Mouse (Mus musculus): ENCODE results near the gene Trip10. TPM values are rescaled to one million over a fixed set of nuclear protein-coding genes. Genes with fewer than 3 reads are reported as not detected.

The Trip10 gene
- polyA plus RNA-seq, 1 experiment = 11.7 TPM

- no peak for TF ChIP-seq POLR2A (IDR thresholded peaks at IDR 0.05; ENCODE audit: borderline replicate concordance, extremely low read depth, insufficient read depth, insufficient read length, poor library complexity, severe bottlenecking)
- no peak for TF ChIP-seq CTCF (IDR thresholded peaks at IDR 0.05; ENCODE audit: borderline replicate concordance, extremely low read depth, insufficient read depth, insufficient read length)
- DNase-seq (ENCODE audit: low read depth) = no peak
These were observed 6.1 kb downstream of the Trip10 start for GRCm38 (mm10) chr17:57255354-57255753.

- TF ChIP-seq POLR2A (IDR thresholded peaks at IDR 0.05; ENCODE audit: borderline replicate concordance, extremely low read depth, insufficient read depth, insufficient read length, poor library complexity, severe bottlenecking) (no peak), CTCF (IDR thresholded peaks at IDR 0.05; ENCODE audit: borderline replicate concordance, extremely low read depth, insufficient read depth, insufficient read length) (no peak)
- DNase-seq (ENCODE audit: low read depth) = no peak
These were observed 7.7 kb downstream of the Trip10 start for GRCm38 (mm10) chr17:57256921-57257485.

- no peak for DNase-seq (ENCODE audit: low read depth)
- no peak for TF ChIP-seq CTCF (IDR thresholded peaks at IDR 0.05; ENCODE audit: borderline replicate concordance, extremely low read depth, insufficient read depth, insufficient read length)
- no peak for TF ChIP-seq POLR2A (IDR thresholded peaks at IDR 0.05; ENCODE audit: borderline replicate concordance, extremely low read depth, insufficient read depth, insufficient read length, poor library complexity, severe bottlenecking)
These were observed 8.9 kb downstream of the Trip10 start for GRCm38 (mm10) chr17:57258191-57258590.

GRCm38 (mm10) chr17:57259742-57260141, 10.5 kb downstream of the Trip10 start:
- no peak for DNase-seq (ENCODE audit: low read depth)
- TF ChIP-seq CTCF (IDR thresholded peaks at IDR 0.05; ENCODE audit: borderline replicate concordance, extremely low read depth, insufficient read depth, insufficient read length) = no peak
- no peak for TF ChIP-seq POLR2A (IDR thresholded peaks at IDR 0.05; ENCODE audit: borderline replicate concordance, extremely low read depth, insufficient read depth, insufficient read length, poor library complexity, severe bottlenecking)

GRCm38 (mm10) chr17:57260351-57260750, 11.1 kb downstream of the Trip10 start:
- TF ChIP-seq CTCF (IDR thresholded peaks at IDR 0.05; ENCODE audit: borderline replicate concordance, extremely low read depth, insufficient read depth, insufficient read length) (no peak), POLR2A (IDR thresholded peaks at IDR 0.05; ENCODE audit: borderline replicate concordance, extremely low read depth, insufficient read depth, insufficient read length, poor library complexity, severe bottlenecking) (no peak)
- DNase-seq (ENCODE audit: low read depth) = no peak

- no peak for TF ChIP-seq CTCF (IDR thresholded peaks at IDR 0.05; ENCODE audit: borderline replicate concordance, extremely low read depth, insufficient read depth, insufficient read length)
- no peak for TF ChIP-seq POLR2A (IDR thresholded peaks at IDR 0.05; ENCODE audit: borderline replicate concordance, extremely low read depth, insufficient read depth, insufficient read length, poor library complexity, severe bottlenecking)
These were observed 12.0 kb downstream of the Trip10 start for GRCm38 (mm10) chr17:57261286-57261685.

GRCm38 (mm10) chr17:57261796-57262195, 12.5 kb downstream of the Trip10 start:
- TF ChIP-seq POLR2A (IDR thresholded peaks at IDR 0.05; ENCODE audit: borderline replicate concordance, extremely low read depth, insufficient read depth, insufficient read length, poor library complexity, severe bottlenecking) (no peak), CTCF (IDR thresholded peaks at IDR 0.05; ENCODE audit: borderline replicate concordance, extremely low read depth, insufficient read depth, insufficient read length) (no peak)
- no peak for DNase-seq (ENCODE audit: low read depth)

More at GRCm38 (mm10) chr17:57261286-57261685, 12.0 kb downstream of the Trip10 start:
- no peak for DNase-seq (ENCODE audit: low read depth)

- no peak for TF ChIP-seq POLR2A (IDR thresholded peaks at IDR 0.05; ENCODE audit: borderline replicate concordance, extremely low read depth, insufficient read depth, insufficient read length, poor library complexity, severe bottlenecking)
- no peak for DNase-seq (ENCODE audit: low read depth)
These were observed 13.8 kb downstream of the Trip10 start for GRCm38 (mm10) chr17:57262901-57263550.

- DNase-seq (ENCODE audit: low read depth) = no peak
- TF ChIP-seq POLR2A (IDR thresholded peaks at IDR 0.05; ENCODE audit: borderline replicate concordance, extremely low read depth, insufficient read depth, insufficient read length, poor library complexity, severe bottlenecking) (no peak), CTCF (IDR thresholded peaks at IDR 0.05; ENCODE audit: borderline replicate concordance, extremely low read depth, insufficient read depth, insufficient read length) (no peak)
These were observed 14.9 kb downstream of the Trip10 start for GRCm38 (mm10) chr17:57264164-57264563.

- no peak for TF ChIP-seq POLR2A (IDR thresholded peaks at IDR 0.05; ENCODE audit: borderline replicate concordance, extremely low read depth, insufficient read depth, insufficient read length, poor library complexity, severe bottlenecking)
- no peak for TF ChIP-seq CTCF (IDR thresholded peaks at IDR 0.05; ENCODE audit: borderline replicate concordance, extremely low read depth, insufficient read depth, insufficient read length)
- DNase-seq (ENCODE audit: low read depth) = peak; percentile 11
These were observed 16.0 kb downstream of the Trip10 start for GRCm38 (mm10) chr17:57264972-57265945.

GRCm38 (mm10) chr17:57267556-57268126, 18.4 kb downstream of the Trip10 start:
- no peak for DNase-seq (ENCODE audit: low read depth)
- TF ChIP-seq POLR2A (IDR thresholded peaks at IDR 0.05; ENCODE audit: borderline replicate concordance, extremely low read depth, insufficient read depth, insufficient read length, poor library complexity, severe bottlenecking) (no peak), CTCF (IDR thresholded peaks at IDR 0.05; ENCODE audit: borderline replicate concordance, extremely low read depth, insufficient read depth, insufficient read length) (no peak)

All from brain, embryonic 14.5 days (tissue).